Mouse (Mus musculus) kidney, adult 8-10 months (tissue): ENCODE measurements at regions not wholly inside any gene's neighbourhood (a gene's known extent, or its start where the extent isn't known, plus 50 kb on each side); places are given as distances from the start of the nearest gene placed in this dataset.

Experiments
- DNase-seq, 2 experiments: peaks; one replicate each; pipeline ENCODE4 v3.0.0; 2022

DNA sequence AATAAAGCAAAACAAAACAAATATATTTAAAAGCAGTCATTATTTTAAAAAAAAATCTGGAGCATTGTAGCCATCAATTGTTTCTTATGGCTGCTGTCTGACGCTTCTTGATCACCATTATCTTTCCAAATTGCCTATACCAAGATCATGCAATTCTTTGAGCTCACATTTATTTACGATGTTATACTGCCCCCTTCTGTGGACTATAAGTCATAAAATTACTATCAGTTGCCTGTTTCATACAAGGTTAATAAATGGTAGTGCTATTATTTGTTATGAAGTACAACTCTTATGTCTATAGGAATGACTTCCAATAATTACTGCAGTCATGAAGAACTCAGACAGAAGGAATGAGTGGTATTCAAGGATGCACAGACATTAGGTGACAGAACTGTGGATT is 57.3 kb upstream of the Eda2r start:
- no peak for DNase-seq

DNA sequence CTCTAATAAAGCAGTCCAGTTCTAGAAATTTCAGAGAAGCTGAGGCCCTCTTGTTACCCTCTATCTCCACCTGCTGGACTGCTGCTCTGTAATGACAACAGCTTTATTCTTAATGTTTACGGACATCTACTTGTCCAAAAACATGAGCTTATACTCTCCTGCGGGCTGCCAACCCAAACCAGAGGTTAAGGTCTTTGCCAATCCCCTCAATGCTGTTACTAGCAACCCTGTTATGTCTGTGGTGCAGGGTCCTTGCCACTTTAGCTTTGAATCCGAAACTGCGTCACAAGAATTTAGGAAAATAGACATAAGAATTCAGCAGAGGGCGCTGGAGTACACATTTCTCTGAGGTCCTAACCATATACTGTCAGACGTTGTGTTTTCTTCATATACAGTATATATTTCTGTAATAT is 54.4 kb upstream of the Eda2r start:
- DNase-seq: peak; percentile 31 to 47
